Mouse (Mus musculus): ENCODE data around the gene Pole3. TPM values are rescaled to one million over a fixed set of nuclear protein-coding genes. Genes with fewer than 3 reads are reported as not detected.

The Pole3 gene
- total RNA-seq, 2 experiments from 2014 or later, result 18.6 to 19.1 TPM

- intact Hi-C loops (cut with DNase I), result loop anchor here (2.0 to 5.0 kb wide), 2 partner anchors 17 to 113 kb away; partner anchors contain the start of genes Cdc26, Hdhd3 and Prpf4
- peak; percentile 90 to 91 for DNase-seq
Observed at GRCm38 (mm10) chr4:62519849-62520233, 5.0 kb downstream of the Pole3 start, which contains the start of gene Alad. Gene Alad, minus strand, starts transcription at chr4:62519918.

GRCm38 (mm10) chr4:62519122-62519848 is 5.6 kb downstream of the Pole3 start:
- intact Hi-C loops (cut with DNase I), result loop anchor here (2.0 to 5.0 kb wide), 2 partner anchors 16 to 112 kb away; partner anchors contain the start of genes Cdc26, Hdhd3 and Prpf4

GRCm38 (mm10) chr4:62518416-62519121 is 6.3 kb downstream of the Pole3 start:
- peak in 1 of 2 experiments; percentile 59 for DNase-seq
- intact Hi-C loops (cut with DNase I), result loop anchor here (2.0 to 5.0 kb wide), 2 partner anchors 16 to 111 kb away; partner anchors contain the start of genes Cdc26, Hdhd3 and Prpf4

More at GRCm38 (mm10) chr4:62519122-62519848, 5.6 kb downstream of the Pole3 start:
- DNase-seq, result no peak

GRCm38 (mm10) chr4:62517538-62518415 is 7.1 kb downstream of the Pole3 start:
- intact Hi-C loops (cut with DNase I), result loop anchor here (2.0 to 5.0 kb wide), 2 partner anchors 15 to 110 kb away; partner anchors contain the start of genes Cdc26, Hdhd3 and Prpf4
- no peak for DNase-seq

GRCm38 (mm10) chr4:62517046-62517445 is 7.8 kb downstream of the Pole3 start:
- DNase-seq, result no peak
- intact Hi-C loops (cut with DNase I), result loop anchor here (5.0 kb wide), 1 partner anchor 110 kb away; the partner anchor contains the start of genes Cdc26 and Prpf4

- intact Hi-C loops (cut with DNase I), result loop anchor here (5.0 kb wide), 1 partner anchor 109 kb away; the partner anchor contains the start of genes Cdc26 and Prpf4
Observed at GRCm38 (mm10) chr4:62516579-62516978, 8.3 kb downstream of the Pole3 start.

GRCm38 (mm10) chr4:62516079-62516478 is 8.8 kb downstream of the Pole3 start:
- intact Hi-C loops (cut with DNase I), result loop anchor here (5.0 kb wide), 1 partner anchor 109 kb away; the partner anchor contains the start of genes Cdc26 and Prpf4

More at GRCm38 (mm10) chr4:62516579-62516978, 8.3 kb downstream of the Pole3 start:
- no peak for DNase-seq

GRCm38 (mm10) chr4:62515490-62515889 is 9.4 kb downstream of the Pole3 start:
- no peak for DNase-seq

More at GRCm38 (mm10) chr4:62516079-62516478, 8.8 kb downstream of the Pole3 start:
- DNase-seq, result peak; percentile 64 to 67

GRCm38 (mm10) chr4:62514995-62515394 is 9.9 kb downstream of the Pole3 start:
- intact Hi-C loops (cut with DNase I), result loop anchor here (5.0 kb wide), 1 partner anchor 108 kb away; the partner anchor contains the start of genes Cdc26 and Prpf4

More at GRCm38 (mm10) chr4:62515490-62515889, 9.4 kb downstream of the Pole3 start:
- intact Hi-C loops (cut with DNase I), result loop anchor here (5.0 kb wide), 1 partner anchor 108 kb away; the partner anchor contains the start of genes Cdc26 and Prpf4

GRCm38 (mm10) chr4:62513998-62514506 is 10.8 kb downstream of the Pole3 start:
- intact Hi-C loops (cut with DNase I), result no loop called here
- no peak for DNase-seq

More at GRCm38 (mm10) chr4:62514995-62515394, 9.9 kb downstream of the Pole3 start:
- no peak for DNase-seq

- no peak for DNase-seq
- intact Hi-C loops (cut with DNase I), result loop anchor here (5.0 kb wide), 2 partner anchors 53 to 163 kb away; no protein-coding TSS in a partner anchor
Observed at GRCm38 (mm10) chr4:62509946-62510345, 14.9 kb downstream of the Pole3 start.

- intact Hi-C loops (cut with DNase I), result loop anchor here (5.0 kb wide), 2 partner anchors 52 to 162 kb away; no protein-coding TSS in a partner anchor
- DNase-seq, result no peak
Observed at GRCm38 (mm10) chr4:62508839-62509238, 16.0 kb downstream of the Pole3 start.

GRCm38 (mm10) chr4:62506798-62507197 is 18.1 kb downstream of the Pole3 start:
- DNase-seq, result peak; percentile 37 to 43
- intact Hi-C loops (cut with DNase I), result loop anchor here (5.0 kb wide), 2 partner anchors 49 to 159 kb away; no protein-coding TSS in a partner anchor

- DNase-seq, result no peak
- intact Hi-C loops (cut with DNase I), result loop anchor here (5.0 kb wide), 2 partner anchors 49 to 159 kb away; no protein-coding TSS in a partner anchor
Observed at GRCm38 (mm10) chr4:62505991-62506390, 18.9 kb downstream of the Pole3 start.

- no peak for DNase-seq
- intact Hi-C loops (cut with DNase I), result loop anchor here (2.0 to 5.0 kb wide), 2 partner anchors 15 to 96 kb away; partner anchors contain the start of genes Alad, Cdc26 and Prpf4
Observed at GRCm38 (mm10) chr4:62503374-62503970, 21.4 kb downstream of the Pole3 start, which contains the start of gene Hdhd3. Gene Hdhd3, minus strand, starts transcription at chr4:62503467.

- intact Hi-C loops (cut with DNase I), result loop anchor here (2.0 to 5.0 kb wide), 2 partner anchors 16 to 96 kb away; partner anchors contain the start of genes Alad, Cdc26 and Prpf4
- no peak for DNase-seq
Observed at GRCm38 (mm10) chr4:62502969-62503368, 21.9 kb downstream of the Pole3 start.

- DNase-seq, result peak; percentile 88 to 93
- intact Hi-C loops (cut with DNase I), result loop anchor here (2.0 to 5.0 kb wide), 2 partner anchors 17 to 95 kb away; partner anchors contain the start of genes Alad, Cdc26 and Prpf4
Observed at GRCm38 (mm10) chr4:62501964-62502732, 22.7 kb downstream of the Pole3 start.
